Mouse (Mus musculus): ENCODE data around the gene Zbtb8b. TPM values are rescaled to one million over a fixed set of nuclear protein-coding genes. Genes with fewer than 3 reads are reported as not detected.

Gene Zbtb8b
- polyA plus RNA-seq, 2 experiments: 0.31 to 0.91 TPM

GRCm38 (mm10) chr4:129384440-129384839 lies 56.2 kb downstream of the Zbtb8b start:
- Histone ChIP-seq H3K9me3 (ENCODE audit: control insufficient read depth, low read length) (no peaks in the 10 kb centered on the region), H3K4me1 (replicated peaks; ENCODE audit: control insufficient read depth in 2 of 2, insufficient read depth in 2 of 2, low read length in 1 of 2) (peaks cover 13 to 21% of the 10 kb centered on the region in 2 experiments), H3K36me3 (replicated peaks; ENCODE audit: control insufficient read depth, insufficient read depth, low read depth) (no peaks in the 10 kb centered on the region), H3K4me2 (ENCODE audit: low read depth) (no peak overlapping the region), H3K27ac (no peak overlapping the region), H3K27me3 (ENCODE audit: control insufficient read depth, insufficient read depth, low read length) (no peaks in the 10 kb centered on the region), H3K9ac (replicated peaks) (no peak overlapping the region), H3K4me3 (ENCODE audit: insufficient read depth in 1 of 2, low read depth in 2 of 2, low read length in 2 of 2) (no peak overlapping the region)
- DNase-seq (ENCODE audit: low read depth in 3 of 3, low spot score in 3 of 3) (no peak), ATAC-seq (ENCODE audit: insufficient read depth) (no peak)
- 34% methylated on average over 6 of the region's 6 CpGs for WGBS (ENCODE audit: insufficient replicate concordance)
- no peak for TF ChIP-seq EP300 (IDR thresholded peaks at IDR 0.05; ENCODE audit: low read depth)
- TF ChIP-seq CTCF (IDR thresholded peaks at IDR 0.05; ENCODE audit: low read depth): no peak

- ATAC-seq (ENCODE audit: insufficient read depth) (no peak), DNase-seq (ENCODE audit: low read depth in 3 of 3, low spot score in 3 of 3) (no peak)
- no peak overlapping the region for H3K9ac ChIP-seq (replicated peaks)
- H3K36me3 ChIP-seq (replicated peaks; ENCODE audit: control insufficient read depth, insufficient read depth, low read depth): no peaks in the 10 kb centered on the region
- no peaks in the 10 kb centered on the region for H3K9me3 ChIP-seq (ENCODE audit: control insufficient read depth, low read length)
- H3K27ac ChIP-seq: no peak overlapping the region
- no peak overlapping the region for H3K4me2 ChIP-seq (ENCODE audit: low read depth)
- TF ChIP-seq CTCF (IDR thresholded peaks at IDR 0.05; ENCODE audit: low read depth) (no peak), EP300 (IDR thresholded peaks at IDR 0.05; ENCODE audit: low read depth) (no peak)
- H3K27me3 ChIP-seq (ENCODE audit: control insufficient read depth, insufficient read depth, low read length): peaks cover 5% of the 10 kb centered on the region
- no peak overlapping the region for H3K4me3 ChIP-seq (ENCODE audit: insufficient read depth in 1 of 2, low read depth in 2 of 2, low read length in 2 of 2)
- H3K4me1 ChIP-seq (replicated peaks; ENCODE audit: control insufficient read depth in 2 of 2, insufficient read depth in 2 of 2, low read length in 1 of 2): peaks cover 13 to 21% of the 10 kb centered on the region in 2 experiments
- 80% methylated on average over 3 of the region's 3 CpGs for WGBS (ENCODE audit: insufficient replicate concordance)
Measured at GRCm38 (mm10) chr4:129383586-129383985, 57.1 kb downstream of the Zbtb8b start.

DNA sequence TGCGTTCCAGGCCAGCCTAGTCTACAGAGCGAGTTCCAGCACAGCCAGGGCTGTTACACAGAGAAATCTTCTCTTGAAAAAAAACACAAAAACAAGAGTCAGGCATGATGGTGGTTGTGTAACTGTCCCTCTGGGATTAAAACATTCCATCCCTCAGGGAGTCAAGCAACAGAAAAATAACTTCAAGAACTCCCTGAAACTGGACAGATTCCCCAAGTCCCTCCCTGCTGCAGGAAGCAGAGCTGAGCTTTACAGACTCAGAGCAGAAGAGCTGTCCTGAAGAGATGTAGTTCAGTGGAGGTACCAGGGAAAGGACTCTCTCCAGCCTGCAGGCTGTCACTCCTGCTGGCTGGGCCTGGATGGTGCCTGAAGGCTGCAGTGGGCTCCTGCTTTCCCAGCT lies 58.2 kb downstream of the Zbtb8b start:
- WGBS (ENCODE audit: insufficient replicate concordance): 89% methylated on average over 2 of the region's 2 CpGs
- H3K27me3 ChIP-seq (ENCODE audit: control insufficient read depth, insufficient read depth, low read length): peaks cover 16% of the 10 kb centered on the region
- H3K27ac ChIP-seq: no peak overlapping the region
- ATAC-seq (ENCODE audit: insufficient read depth) (no peak), DNase-seq (ENCODE audit: low read depth in 3 of 3, low spot score in 3 of 3) (no peak)
- peaks cover 15 to 21% of the 10 kb centered on the region in 2 experiments for H3K4me1 ChIP-seq (replicated peaks; ENCODE audit: control insufficient read depth in 2 of 2, insufficient read depth in 2 of 2, low read length in 1 of 2)
- H3K9me3 ChIP-seq (ENCODE audit: control insufficient read depth, low read length): no peaks in the 10 kb centered on the region
- no peak overlapping the region for H3K9ac ChIP-seq (replicated peaks)
- no peak for TF ChIP-seq EP300 (IDR thresholded peaks at IDR 0.05; ENCODE audit: low read depth)
- TF ChIP-seq CTCF (IDR thresholded peaks at IDR 0.05; ENCODE audit: low read depth): no peak
- no peak overlapping the region for H3K4me3 ChIP-seq (ENCODE audit: insufficient read depth in 1 of 2, low read depth in 2 of 2, low read length in 2 of 2)
- no peak overlapping the region for H3K4me2 ChIP-seq (ENCODE audit: low read depth)
- H3K36me3 ChIP-seq (replicated peaks; ENCODE audit: control insufficient read depth, insufficient read depth, low read depth): no peaks in the 10 kb centered on the region

GRCm38 (mm10) chr4:129382029-129382428 lies 58.6 kb downstream of the Zbtb8b start:
- Histone ChIP-seq H3K36me3 (replicated peaks; ENCODE audit: control insufficient read depth, insufficient read depth, low read depth) (no peaks in the 10 kb centered on the region), H3K4me1 (replicated peaks; ENCODE audit: control insufficient read depth in 2 of 2, insufficient read depth in 2 of 2, low read length in 1 of 2) (peaks cover 15 to 20% of the 10 kb centered on the region in 2 experiments), H3K4me2 (ENCODE audit: low read depth) (no peak overlapping the region), H3K4me3 (ENCODE audit: insufficient read depth in 1 of 2, low read depth in 2 of 2, low read length in 2 of 2) (no peak overlapping the region), H3K9ac (replicated peaks) (no peak overlapping the region), H3K9me3 (ENCODE audit: control insufficient read depth, low read length) (no peaks in the 10 kb centered on the region), H3K27me3 (ENCODE audit: control insufficient read depth, insufficient read depth, low read length) (peaks cover 16% of the 10 kb centered on the region), H3K27ac (no peak overlapping the region)
- DNase-seq (ENCODE audit: low read depth in 3 of 3, low spot score in 3 of 3): no peak
- WGBS (ENCODE audit: insufficient replicate concordance): 71% methylated on average over 9 of the region's 9 CpGs
- TF ChIP-seq EP300 (IDR thresholded peaks at IDR 0.05; ENCODE audit: low read depth) (no peak), CTCF (IDR thresholded peaks at IDR 0.05; ENCODE audit: low read depth) (no peak)
- no peak for ATAC-seq (ENCODE audit: insufficient read depth)

DNA sequence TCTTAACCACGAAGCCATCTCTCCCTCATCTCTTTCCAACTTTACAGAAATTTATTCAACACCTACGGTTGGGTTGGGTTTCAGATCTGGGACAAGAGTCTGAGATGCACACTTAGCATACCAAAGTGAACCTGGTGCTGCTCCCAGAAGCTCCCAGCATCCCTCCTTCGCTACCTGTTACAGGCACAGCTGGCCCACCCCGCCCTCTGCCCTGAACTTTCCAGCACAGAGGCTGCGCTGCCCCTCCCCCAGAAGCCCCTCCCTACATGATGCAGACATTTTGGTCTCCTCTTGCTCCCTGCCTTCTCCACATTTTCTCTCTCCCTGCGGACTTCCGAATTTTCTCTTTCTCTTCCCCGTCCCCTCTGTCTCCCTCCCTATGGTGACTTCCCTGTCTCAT lies 59.5 kb downstream of the Zbtb8b start:
- no peak overlapping the region for H3K9ac ChIP-seq (replicated peaks)
- H3K27me3 ChIP-seq (ENCODE audit: control insufficient read depth, insufficient read depth, low read length): peaks cover 16% of the 10 kb centered on the region
- H3K4me1 ChIP-seq (replicated peaks; ENCODE audit: control insufficient read depth in 2 of 2, insufficient read depth in 2 of 2, low read length in 1 of 2): peaks cover 9 to 15% of the 10 kb centered on the region in 2 experiments
- TF ChIP-seq CTCF (IDR thresholded peaks at IDR 0.05; ENCODE audit: low read depth): no peak
- no peak for TF ChIP-seq EP300 (IDR thresholded peaks at IDR 0.05; ENCODE audit: low read depth)
- ATAC-seq (ENCODE audit: insufficient read depth) (no peak), DNase-seq (ENCODE audit: low read depth in 3 of 3, low spot score in 3 of 3) (no peak)
- no peak overlapping the region for H3K4me2 ChIP-seq (ENCODE audit: low read depth)
- no peaks in the 10 kb centered on the region for H3K36me3 ChIP-seq (replicated peaks; ENCODE audit: control insufficient read depth, insufficient read depth, low read depth)
- WGBS (ENCODE audit: insufficient replicate concordance): 68% methylated on average over 8 of the region's 8 CpGs
- no peak overlapping the region for H3K4me3 ChIP-seq (ENCODE audit: insufficient read depth in 1 of 2, low read depth in 2 of 2, low read length in 2 of 2)
- no peak overlapping the region for H3K27ac ChIP-seq
- no peaks in the 10 kb centered on the region for H3K9me3 ChIP-seq (ENCODE audit: control insufficient read depth, low read length)

Data from liver, embryonic 14.5 days (tissue).